19 mouse cellular contexts compared by ENCODE assay signal in genomic region chr8:100500342-100500712, GRCm38 (mm10).
A peak's percentile ranks its signal among the peaks of the same experiment; 100 is the strongest.
DNase-seq lines count a peak whose midpoint lies in the region; ATAC-seq lines count a peak whose summit lies in the region.
"Had no signal": no experiment of that assay in that cellular context is flagged by ENCODE, and none has a peak within 500 bp of the region (broad histone marks: within the 10 kb centered on the region; RNA-seq: fewer than 3 reads in every experiment).

No protein-coding gene starts in this region.

- no peak for DNase-seq in forebrain, embryonic 11.5 days (ENCODE audit: low spot score)
- no peak for DNase-seq in hindbrain, embryonic 10.5 days (ENCODE audit: low spot score)
- no peak for DNase-seq in neural tube, embryonic 10.5 days (ENCODE audit: extremely low spot score, low spot score)
- no peak for DNase-seq in ovary, postnatal 10 days (ENCODE audit: low spot score)
- DNase-seq: adrenal gland, postnatal 10 days; cerebellum, adult 11 months; cerebellum, adult 8-10 months; cerebellum, postnatal 14 days; embryo, embryonic 11 days; gastrocnemius, adult 2 months; gastrocnemius, postnatal 25 days; heart, postnatal 36 days had no signal

- no peak overlapping the region for H3K9ac ChIP-seq in forebrain, embryonic 13.5 days
- no peak overlapping the region for H3K9ac ChIP-seq in forebrain, embryonic 11.5 days (ENCODE audit: low read length)
- H3K9ac ChIP-seq in hindbrain, embryonic 13.5 days, result no peak overlapping the region
- no peak overlapping the region for H3K9ac ChIP-seq in neural tube, embryonic 13.5 days
- no peak overlapping the region for H3K9ac ChIP-seq in midbrain, embryonic 16.5 days (ENCODE audit: low read depth, low read length)
- H3K9ac ChIP-seq: embryonic facial prominence, embryonic 12.5 days; heart, embryonic 12.5 days; hindbrain, embryonic 15.5 days had no signal

- H3K4me2 ChIP-seq in forebrain, embryonic 13.5 days, result no peak overlapping the region
- no peak overlapping the region for H3K4me2 ChIP-seq in forebrain, embryonic 11.5 days (ENCODE audit: low read depth, low read length, severe bottlenecking)
- H3K4me2 ChIP-seq in hindbrain, embryonic 13.5 days, result no peak overlapping the region
- H3K4me2 ChIP-seq in neural tube, embryonic 13.5 days, result no peak overlapping the region
- H3K4me2 ChIP-seq in midbrain, embryonic 16.5 days (ENCODE audit: low read length), result no peak overlapping the region
- H3K4me2 ChIP-seq: embryonic facial prominence, embryonic 12.5 days; heart, embryonic 12.5 days; hindbrain, embryonic 15.5 days had no signal

- peaks cover 11% of the 10 kb centered on the region; the same call in 1 of the 2 replicates for H3K4me1 ChIP-seq in forebrain, embryonic 13.5 days
- H3K4me1 ChIP-seq in forebrain, embryonic 11.5 days (replicated peaks; ENCODE audit: control insufficient read depth, insufficient read depth, low read length), result no peaks in the 10 kb centered on the region
- peaks cover 3% of the 10 kb centered on the region; the same call in 1 of the 2 replicates for H3K4me1 ChIP-seq in hindbrain, embryonic 13.5 days (replicated peaks)
- peaks cover 8% of the 10 kb centered on the region; the same call in 1 of the 2 replicates for H3K4me1 ChIP-seq in hindbrain, embryonic 10.5 days (replicated peaks)
- H3K4me1 ChIP-seq in neural tube, embryonic 13.5 days (replicated peaks), result no peaks in the 10 kb centered on the region; the same call in 1 of the 2 replicates
- no peaks in the 10 kb centered on the region for H3K4me1 ChIP-seq in midbrain, embryonic 16.5 days (ENCODE audit: control insufficient read depth, insufficient read depth, low read length)
- H3K4me1 ChIP-seq: embryonic facial prominence, embryonic 12.5 days; heart, embryonic 12.5 days had no signal

- ATAC-seq in forebrain, embryonic 13.5 days, result peak; percentile 27; the same call in 1 of the 2 replicates
- ATAC-seq in forebrain, embryonic 11.5 days (replicated peaks; ENCODE audit: low FRiP score), result no peak
- no peak for ATAC-seq in hindbrain, embryonic 13.5 days (ENCODE audit: low FRiP score)
- ATAC-seq in neural tube, embryonic 13.5 days (ENCODE audit: low read depth), result no peak
- peak; percentile 66 for ATAC-seq in midbrain, embryonic 16.5 days

- H3K27me3 ChIP-seq in forebrain, embryonic 13.5 days, result no peaks in the 10 kb centered on the region
- H3K27me3 ChIP-seq in forebrain, embryonic 11.5 days (ENCODE audit: control insufficient read depth, insufficient read depth, low read length), result no peaks in the 10 kb centered on the region
- no peaks in the 10 kb centered on the region for H3K27me3 ChIP-seq in hindbrain, embryonic 13.5 days
- no peaks in the 10 kb centered on the region for H3K27me3 ChIP-seq in hindbrain, embryonic 10.5 days (ENCODE audit: insufficient read depth, poor library complexity, severe bottlenecking)
- H3K27me3 ChIP-seq in neural tube, embryonic 13.5 days, result no peaks in the 10 kb centered on the region
- no peaks in the 10 kb centered on the region for H3K27me3 ChIP-seq in midbrain, embryonic 16.5 days (ENCODE audit: control insufficient read depth, insufficient read depth, low read depth, low read length)
- H3K27me3 ChIP-seq: embryonic facial prominence, embryonic 12.5 days; heart, embryonic 12.5 days; hindbrain, embryonic 15.5 days had no signal

- H3K36me3 ChIP-seq in forebrain, embryonic 13.5 days (ENCODE audit: poor library complexity, severe bottlenecking), result no peaks in the 10 kb centered on the region
- no peaks in the 10 kb centered on the region for H3K36me3 ChIP-seq in forebrain, embryonic 11.5 days (ENCODE audit: control insufficient read depth, insufficient read depth, low read length)
- H3K36me3 ChIP-seq in hindbrain, embryonic 13.5 days, result no peaks in the 10 kb centered on the region
- no peaks in the 10 kb centered on the region for H3K36me3 ChIP-seq in hindbrain, embryonic 10.5 days
- no peaks in the 10 kb centered on the region for H3K36me3 ChIP-seq in neural tube, embryonic 13.5 days
- H3K36me3 ChIP-seq in midbrain, embryonic 16.5 days (ENCODE audit: control insufficient read depth, insufficient read depth, low read length), result no peaks in the 10 kb centered on the region
- H3K36me3 ChIP-seq: embryonic facial prominence, embryonic 12.5 days; heart, embryonic 12.5 days; hindbrain, embryonic 15.5 days had no signal

- no peak overlapping the region for H3K27ac ChIP-seq in forebrain, embryonic 13.5 days
- no peak overlapping the region for H3K27ac ChIP-seq in forebrain, embryonic 11.5 days (ENCODE audit: low read depth, low read length)
- peak overlapping the region; percentile 36; the same call in 1 of the 2 replicates for H3K27ac ChIP-seq in hindbrain, embryonic 13.5 days
- no peak overlapping the region for H3K27ac ChIP-seq in hindbrain, embryonic 10.5 days
- peak overlapping the region; percentile 52; the same call in 1 of the 2 replicates for H3K27ac ChIP-seq in neural tube, embryonic 13.5 days (replicated peaks)
- H3K27ac ChIP-seq in midbrain, embryonic 16.5 days (ENCODE audit: low read length), result no peak overlapping the region
- H3K27ac ChIP-seq: embryonic facial prominence, embryonic 12.5 days; gastrocnemius, adult 2 months; hindbrain, embryonic 15.5 days had no signal

- no peaks in the 10 kb centered on the region for H3K9me3 ChIP-seq in forebrain, embryonic 13.5 days (replicated peaks)
- no peaks in the 10 kb centered on the region for H3K9me3 ChIP-seq in forebrain, embryonic 11.5 days (ENCODE audit: control insufficient read depth, low read length)
- H3K9me3 ChIP-seq in hindbrain, embryonic 13.5 days, result no peaks in the 10 kb centered on the region
- no peaks in the 10 kb centered on the region for H3K9me3 ChIP-seq in hindbrain, embryonic 10.5 days
- H3K9me3 ChIP-seq in neural tube, embryonic 13.5 days, result no peaks in the 10 kb centered on the region
- 0 out of 2 replicates have a peak, but pooled peaks cover 2% of the 10 kb centered on the region for H3K9me3 ChIP-seq in midbrain, embryonic 16.5 days (replicated peaks; ENCODE audit: control insufficient read depth, low read length, poor library complexity, severe bottlenecking)
- H3K9me3 ChIP-seq: embryonic facial prominence, embryonic 12.5 days; heart, embryonic 12.5 days; hindbrain, embryonic 15.5 days had no signal

- no peak overlapping the region for H3K4me3 ChIP-seq in forebrain, embryonic 13.5 days
- no peak overlapping the region for H3K4me3 ChIP-seq in forebrain, embryonic 11.5 days (ENCODE audit: low read depth, low read length)
- H3K4me3 ChIP-seq in hindbrain, embryonic 13.5 days, result no peak overlapping the region
- H3K4me3 ChIP-seq in hindbrain, embryonic 10.5 days, result no peak overlapping the region
- no peak overlapping the region for H3K4me3 ChIP-seq in neural tube, embryonic 13.5 days
- no peak overlapping the region for H3K4me3 ChIP-seq in midbrain, embryonic 16.5 days (ENCODE audit: low read depth, low read length)
- H3K4me3 ChIP-seq: embryonic facial prominence, embryonic 12.5 days; gastrocnemius, adult 2 months; heart, embryonic 12.5 days; hindbrain, embryonic 15.5 days had no signal

Comparison
In these comparisons a context has a peak if more than half of its experiments do, and no peak if none do; other contexts are left out.
1. ATAC-seq: peak in forebrain, embryonic 13.5 days (single experiment) and midbrain, embryonic 16.5 days (single experiment); none in forebrain, embryonic 11.5 days (single experiment), hindbrain, embryonic 13.5 days (single experiment) and neural tube, embryonic 13.5 days (single experiment).
2. H3K27ac ChIP-seq: peak in hindbrain, embryonic 13.5 days (single experiment) and neural tube, embryonic 13.5 days (single experiment); none in forebrain, embryonic 13.5 days (single experiment), forebrain, embryonic 11.5 days (single experiment), hindbrain, embryonic 10.5 days (single experiment) and midbrain, embryonic 16.5 days (single experiment).